Mouse (Mus musculus): ENCODE measurements around the gene Bri3bp. TPM values are rescaled to one million over a fixed set of nuclear protein-coding genes. Genes with fewer than 3 reads are reported as not detected.

Bri3bp gene
- total RNA-seq, 2 experiments from 2014 or later, result 45.4 to 54.6 TPM

- intact Hi-C loops (cut with DNase I), result no loop called here
- no peak for DNase-seq
These were observed 5.0 kb downstream of the Bri3bp start for GRCm38 (mm10) chr5:125446344-125446743.

GRCm38 (mm10) chr5:125448026-125448425, 6.7 kb downstream of the Bri3bp start:
- intact Hi-C loops (cut with DNase I), result no loop called here

GRCm38 (mm10) chr5:125448631-125449030, 7.3 kb downstream of the Bri3bp start:
- intact Hi-C loops (cut with DNase I), result no loop called here
- no peak for DNase-seq

More at GRCm38 (mm10) chr5:125448026-125448425, 6.7 kb downstream of the Bri3bp start:
- DNase-seq, result peak; percentile 20 to 35

- no peak for DNase-seq
- intact Hi-C loops (cut with DNase I), result no loop called here
These were observed 7.9 kb downstream of the Bri3bp start for GRCm38 (mm10) chr5:125449306-125449705.

GRCm38 (mm10) chr5:125452573-125452972, 11.2 kb downstream of the Bri3bp start:
- intact Hi-C loops (cut with DNase I), result no loop called here

GRCm38 (mm10) chr5:125456100-125456499, 14.7 kb downstream of the Bri3bp start:
- DNase-seq, result no peak
- intact Hi-C loops (cut with DNase I), result no loop called here

More at GRCm38 (mm10) chr5:125452573-125452972, 11.2 kb downstream of the Bri3bp start:
- no peak for DNase-seq

GRCm38 (mm10) chr5:125457538-125457937, 16.2 kb downstream of the Bri3bp start:
- intact Hi-C loops (cut with DNase I), result no loop called here

GRCm38 (mm10) chr5:125460574-125460973, 19.2 kb downstream of the Bri3bp start:
- intact Hi-C loops (cut with DNase I), result no loop called here
- DNase-seq, result no peak

More at GRCm38 (mm10) chr5:125457538-125457937, 16.2 kb downstream of the Bri3bp start:
- no peak for DNase-seq

- peak; percentile 40 to 48 for DNase-seq
- intact Hi-C loops (cut with DNase I), result loop anchor here (2.0 kb wide), 2 partner anchors 49 to 79 kb away; no protein-coding TSS in a partner anchor
These were observed 20.6 kb downstream of the Bri3bp start for GRCm38 (mm10) chr5:125461868-125462445.

- no peak for DNase-seq
- intact Hi-C loops (cut with DNase I), result loop anchor here (1.0 kb wide), 1 partner anchor 10 kb away; the partner anchor contains the start of gene Aacs
These were observed 23.8 kb downstream of the Bri3bp start for GRCm38 (mm10) chr5:125465192-125465591.

GRCm38 (mm10) chr5:125465701-125466106, 24.3 kb downstream of the Bri3bp start:
- intact Hi-C loops (cut with DNase I), result loop anchor here (1.0 kb wide), 1 partner anchor 10 kb away; the partner anchor contains the start of gene Aacs
- DNase-seq, result peak; percentile 86

- intact Hi-C loops (cut with DNase I), result no loop called here
- DNase-seq, result no peak
These were observed 25.1 kb downstream of the Bri3bp start for GRCm38 (mm10) chr5:125466483-125466882.

GRCm38 (mm10) chr5:125467261-125467660, 25.9 kb downstream of the Bri3bp start:
- intact Hi-C loops (cut with DNase I), result no loop called here
- DNase-seq, result no peak

GRCm38 (mm10) chr5:125470713-125471112, 29.3 kb downstream of the Bri3bp start:
- DNase-seq, result no peak
- intact Hi-C loops (cut with DNase I), result no loop called here

- no peak for DNase-seq
- intact Hi-C loops (cut with DNase I), result no loop called here
These were observed 31.6 kb downstream of the Bri3bp start for GRCm38 (mm10) chr5:125472796-125473475.

- no peak for DNase-seq
- intact Hi-C loops (cut with DNase I), result loop anchor here (1.0 kb wide), 1 partner anchor 10 kb away; no protein-coding TSS in a partner anchor
These were observed 33.7 kb downstream of the Bri3bp start for GRCm38 (mm10) chr5:125475030-125475429.

- intact Hi-C loops (cut with DNase I), result loop anchor here (1.0 kb wide), 1 partner anchor 10 kb away; no protein-coding TSS in a partner anchor
- peak; percentile 99 for DNase-seq
These were observed 34.4 kb downstream of the Bri3bp start, which contains the start of gene Aacs for GRCm38 (mm10) chr5:125475601-125476285. Gene Aacs, plus strand, starts transcription at chr5:125475814.

GRCm38 (mm10) chr5:125476286-125476625, 34.9 kb downstream of the Bri3bp start:
- intact Hi-C loops (cut with DNase I), result no loop called here
- DNase-seq, result no peak

- intact Hi-C loops (cut with DNase I), result no loop called here
These were observed 35.4 kb downstream of the Bri3bp start for GRCm38 (mm10) chr5:125476799-125477198.

GRCm38 (mm10) chr5:125477533-125477932, 36.2 kb downstream of the Bri3bp start:
- DNase-seq, result no peak
- intact Hi-C loops (cut with DNase I), result no loop called here

More at GRCm38 (mm10) chr5:125476799-125477198, 35.4 kb downstream of the Bri3bp start:
- DNase-seq, result no peak

- intact Hi-C loops (cut with DNase I), result no loop called here
- no peak for DNase-seq
These were observed 36.7 kb downstream of the Bri3bp start for GRCm38 (mm10) chr5:125478037-125478436.

All from heart, postnatal 36 days (tissue).